Comparison of ENCODE assay signal across 26 mouse cellular contexts in genomic region chr8:117248341-117248740, GRCm38 (mm10). TPM values are rescaled to one million over a fixed set of nuclear protein-coding genes. Genes with fewer than 3 reads are reported as not detected.
DNase-seq lines count a peak whose midpoint lies in the region; ATAC-seq and TF ChIP-seq lines count a peak whose summit lies in the region.
"Had no signal": no experiment of that assay in that cellular context is flagged by ENCODE, and none has a peak within 500 bp of the region (broad histone marks: within the 10 kb centered on the region; RNA-seq: fewer than 3 reads in every experiment).

No protein-coding gene starts in this region.

- H3K4me2 ChIP-seq in liver, postnatal 0 days (ENCODE audit: low read depth, low read length): no peak overlapping the region
- H3K4me2 ChIP-seq in liver, embryonic 12.5 days: no peak overlapping the region
- no peak overlapping the region for H3K4me2 ChIP-seq in hindbrain, embryonic 14.5 days (replicated peaks)
- H3K4me2 ChIP-seq: forebrain, embryonic 13.5 days; heart, embryonic 11.5 days; midbrain, embryonic 15.5 days; neural tube, embryonic 13.5 days had no signal

- ATAC-seq in liver, postnatal 0 days: peak; percentile 22; the same call in 1 of the 2 replicates
- ATAC-seq in liver, embryonic 12.5 days: no peak
- peak; percentile 74 for ATAC-seq in common myeloid progenitor, adult 5-6 weeks (replicated peaks; ENCODE audit: low read depth, poor library complexity, severe bottlenecking)
- no peak for ATAC-seq in hindbrain, embryonic 14.5 days (ENCODE audit: low FRiP score)
- ATAC-seq: activated CD4-positive, CD25-positive, alpha-beta regulatory T cell, adult 4 months; forebrain, embryonic 13.5 days; lung, postnatal 0 days; midbrain, embryonic 15.5 days had no signal

- 22% methylated on average over 11 of the region's 11 CpGs for WGBS in liver, postnatal 0 days (ENCODE audit: insufficient replicate concordance)
- 27% methylated on average over 11 of the region's 11 CpGs for WGBS in liver, embryonic 12.5 days (ENCODE audit: insufficient replicate concordance)
- WGBS in hindbrain, embryonic 14.5 days: 82% methylated on average over 11 of the region's 11 CpGs

- H3K27ac ChIP-seq in liver, postnatal 0 days (ENCODE audit: low read depth): no peak overlapping the region
- no peak overlapping the region for H3K27ac ChIP-seq in liver, embryonic 12.5 days
- no peak overlapping the region for H3K27ac ChIP-seq in hindbrain, embryonic 14.5 days
- H3K27ac ChIP-seq: forebrain, embryonic 13.5 days; gastrocnemius, adult 2 months; macrophage; midbrain, embryonic 15.5 days; neural tube, embryonic 13.5 days had no signal

- no peaks in the 10 kb centered on the region for H3K36me3 ChIP-seq in liver, postnatal 0 days (replicated peaks; ENCODE audit: insufficient read depth, low read length)
- H3K36me3 ChIP-seq in liver, embryonic 12.5 days: no peaks in the 10 kb centered on the region
- H3K36me3 ChIP-seq in megakaryocyte, embryonic 14.5 days (replicated peaks; ENCODE audit: low read length): no peaks in the 10 kb centered on the region
- no peaks in the 10 kb centered on the region for H3K36me3 ChIP-seq in hindbrain, embryonic 14.5 days (replicated peaks; ENCODE audit: control insufficient read depth, insufficient read depth)
- H3K36me3 ChIP-seq: G1E; midbrain, embryonic 15.5 days; neural tube, embryonic 13.5 days had no signal

- no peak for DNase-seq in liver, postnatal 0 days
- DNase-seq in thymus, postnatal 36 days: peak; percentile 22 to 28
- DNase-seq in heart, postnatal 14 days: no peak
- DNase-seq in layer of hippocampus, adult 18-20 months (ENCODE audit: low spot score in 2 of 2): no peak
- no peak for DNase-seq in hindbrain, embryonic 14.5 days (ENCODE audit: low spot score)
- DNase-seq: adrenal gland, adult 8-10 months; cerebellum, adult 2 months; cerebellum, postnatal 25 days; embryo, embryonic 11 days; gastrocnemius, adult 2 months; heart, adult 11 months; kidney, adult 8-10 months; kidney, postnatal 14 days; retina, postnatal 1 day had no signal

- H3K9ac ChIP-seq in liver, postnatal 0 days (replicated peaks): no peak overlapping the region
- no peak overlapping the region for H3K9ac ChIP-seq in liver, embryonic 12.5 days
- no peak overlapping the region for H3K9ac ChIP-seq in hindbrain, embryonic 14.5 days
- H3K9ac ChIP-seq: forebrain, embryonic 13.5 days; midbrain, embryonic 15.5 days; neural tube, embryonic 13.5 days had no signal

- H3K9me3 ChIP-seq in liver, postnatal 0 days (ENCODE audit: low read length): no peaks in the 10 kb centered on the region
- no peaks in the 10 kb centered on the region for H3K9me3 ChIP-seq in liver, embryonic 12.5 days (replicated peaks)
- H3K9me3 ChIP-seq in megakaryocyte, embryonic 14.5 days: peaks cover 4% of the 10 kb centered on the region; the same call in 1 of the 2 replicates
- no peaks in the 10 kb centered on the region for H3K9me3 ChIP-seq in hindbrain, embryonic 14.5 days (ENCODE audit: control insufficient read depth, low read length)
- H3K9me3 ChIP-seq: midbrain, embryonic 15.5 days; neural tube, embryonic 13.5 days had no signal

- intact Hi-C loops in heart, postnatal 14 days (cut with DNase I): no loop called here

- H3K4me1 ChIP-seq in liver, postnatal 0 days (ENCODE audit: insufficient read depth): peaks cover 6% of the 10 kb centered on the region; the same call in 1 of the 2 replicates
- peaks cover 9% of the 10 kb centered on the region for H3K4me1 ChIP-seq in liver, embryonic 12.5 days
- H3K4me1 ChIP-seq in megakaryocyte, embryonic 14.5 days: peaks cover 49% of the 10 kb centered on the region
- no peaks in the 10 kb centered on the region for H3K4me1 ChIP-seq in hindbrain, embryonic 14.5 days (replicated peaks; ENCODE audit: control insufficient read depth, insufficient read depth, low read length)
- H3K4me1 ChIP-seq: forebrain, embryonic 13.5 days; midbrain, embryonic 15.5 days; neural tube, embryonic 13.5 days had no signal

- no peak for TF ChIP-seq CTCF in liver, postnatal 0 days (IDR thresholded peaks at IDR 0.05; ENCODE audit: low read depth)

- TF ChIP-seq EP300 in liver, postnatal 0 days (IDR thresholded peaks at IDR 0.05; ENCODE audit: low read depth): no peak

- H3K4me3 ChIP-seq in liver, postnatal 0 days (ENCODE audit: low read depth, low read length): no peak overlapping the region
- no peak overlapping the region for H3K4me3 ChIP-seq in liver, embryonic 12.5 days
- peak overlapping the region; percentile 2 for H3K4me3 ChIP-seq in megakaryocyte, embryonic 14.5 days (replicated peaks)
- no peak overlapping the region for H3K4me3 ChIP-seq in hindbrain, embryonic 14.5 days (replicated peaks; ENCODE audit: low read length)
- H3K4me3 ChIP-seq: forebrain, embryonic 13.5 days; gastrocnemius, adult 2 months; midbrain, embryonic 15.5 days; neural tube, embryonic 13.5 days had no signal

- H3K27me3 ChIP-seq in liver, postnatal 0 days (ENCODE audit: insufficient read depth, low read length): no peaks in the 10 kb centered on the region
- H3K27me3 ChIP-seq in liver, embryonic 12.5 days (replicated peaks): peaks cover 25% of the 10 kb centered on the region
- peaks cover 3% of the 10 kb centered on the region for H3K27me3 ChIP-seq in megakaryocyte, embryonic 14.5 days (replicated peaks)
- no peaks in the 10 kb centered on the region for H3K27me3 ChIP-seq in hindbrain, embryonic 14.5 days (ENCODE audit: control insufficient read depth, insufficient read depth, low read length)
- H3K27me3 ChIP-seq: CH12.LX; forebrain, embryonic 13.5 days; midbrain, embryonic 15.5 days; neural tube, embryonic 13.5 days had no signal

RNA-seq across cellular contexts. Expression of gene Cmip, which starts 8.5 kb away (rescaled TPM):
- polyA plus RNA-seq in liver, postnatal 0 days (2015; fragmentation: Nextera tagmentation; extraction: Ambion mirVana): 22.3 and 22.6 TPM in 2 replicates
- 18.7 and 21.6 TPM in 2 replicates for polyA plus RNA-seq in liver, embryonic 12.5 days (2016; fragmentation: Nextera tagmentation; extraction: Ambion mirVana)
- 20.5 and 29.0 TPM in 2 replicates for total RNA-seq in common myeloid progenitor, adult 5-6 weeks (2017)
- 92.3 and 120 TPM in 2 replicates for polyA plus RNA-seq in megakaryocyte, embryonic 14.5 days (2012; ENCODE audit: insufficient read depth, low replicate concordance)
- total RNA-seq in heart, postnatal 14 days (2021): 10 to 100 TPM; 29.5 to 30.9 TPM
- 100 to 1,000 TPM; 275 to 296 TPM for total RNA-seq in layer of hippocampus, adult 18-20 months (2021)
- 131 and 143 TPM in 2 replicates for polyA plus RNA-seq in hindbrain, embryonic 14.5 days (2014; fragmentation: Nextera tagmentation; extraction: Ambion mirVana)

Comparison
In these comparisons a context has a peak if more than half of its experiments do, and no peak if none do; other contexts are left out.
1. ATAC-seq: peak in liver, postnatal 0 days (single experiment) and common myeloid progenitor, adult 5-6 weeks (single experiment); none in liver, embryonic 12.5 days (single experiment) and hindbrain, embryonic 14.5 days (single experiment).
2. DNase-seq: peak in thymus, postnatal 36 days (2 of 2); none in liver, postnatal 0 days (single experiment), heart, postnatal 14 days (0 of 2), layer of hippocampus, adult 18-20 months (0 of 2) and hindbrain, embryonic 14.5 days (single experiment).